ENCODE assay signal across 10 mouse cellular contexts in genomic region chr2:72170546-72170945, GRCm38 (mm10).
DNase-seq lines count a peak whose midpoint lies in the region; ATAC-seq and TF ChIP-seq lines count a peak whose summit lies in the region.
"Had no signal": no experiment of that assay in that cellular context is flagged by ENCODE, and none has a peak within 500 bp of the region (broad histone marks: within the 10 kb centered on the region; RNA-seq: fewer than 3 reads in every experiment).

No protein-coding gene starts in this region.

- no peak for TF ChIP-seq CTCF in liver, postnatal 0 days (IDR thresholded peaks at IDR 0.05; ENCODE audit: low read depth)

- no peaks in the 10 kb centered on the region for H3K36me3 ChIP-seq in liver, postnatal 0 days (replicated peaks; ENCODE audit: insufficient read depth, low read length)
- no peaks in the 10 kb centered on the region for H3K36me3 ChIP-seq in kidney, embryonic 16.5 days (ENCODE audit: insufficient read depth, low read length)
- H3K36me3 ChIP-seq: neural tube, embryonic 13.5 days had no signal

- H3K9ac ChIP-seq in liver, postnatal 0 days (replicated peaks), result no peak overlapping the region
- H3K9ac ChIP-seq in kidney, embryonic 16.5 days (replicated peaks; ENCODE audit: low read length), result no peak overlapping the region
- H3K9ac ChIP-seq: neural tube, embryonic 13.5 days had no signal

- no peak for TF ChIP-seq EP300 in liver, postnatal 0 days (IDR thresholded peaks at IDR 0.05; ENCODE audit: low read depth)

- no peaks in the 10 kb centered on the region for H3K27me3 ChIP-seq in liver, postnatal 0 days (ENCODE audit: insufficient read depth, low read length)
- H3K27me3 ChIP-seq in kidney, embryonic 16.5 days (ENCODE audit: insufficient read depth, low read length), result no peaks in the 10 kb centered on the region
- H3K27me3 ChIP-seq: neural tube, embryonic 13.5 days had no signal

- ATAC-seq in activated CD4-positive, CD25-positive, alpha-beta regulatory T cell, adult 4 months, result peak; percentile 96
- ATAC-seq in liver, postnatal 0 days, result no peak
- ATAC-seq in neutrophil, adult 5-6 weeks (ENCODE audit: extremely low read depth, insufficient number of reproducible peaks, low FRiP score, poor library complexity, severe bottlenecking), result peak; percentile 85
- ATAC-seq in kidney, embryonic 16.5 days (ENCODE audit: low FRiP score, low TSS enrichment), result no peak
- ATAC-seq: intestine, postnatal 0 days had no signal

- H3K4me2 ChIP-seq in liver, postnatal 0 days (ENCODE audit: low read depth, low read length), result peak overlapping the region; percentile 15; the same call in 1 of the 2 replicates
- H3K4me2 ChIP-seq in kidney, embryonic 16.5 days (replicated peaks; ENCODE audit: low read depth, low read length), result no peak overlapping the region
- H3K4me2 ChIP-seq: neural tube, embryonic 13.5 days had no signal

- H3K9me3 ChIP-seq in liver, postnatal 0 days (ENCODE audit: low read length), result no peaks in the 10 kb centered on the region
- no peaks in the 10 kb centered on the region for H3K9me3 ChIP-seq in kidney, embryonic 16.5 days (ENCODE audit: low read length)
- H3K9me3 ChIP-seq: neural tube, embryonic 13.5 days had no signal

- peaks cover 23% of the 10 kb centered on the region for H3K4me1 ChIP-seq in liver, postnatal 0 days (ENCODE audit: insufficient read depth)
- peaks cover 23% of the 10 kb centered on the region for H3K4me1 ChIP-seq in kidney, embryonic 16.5 days (ENCODE audit: insufficient read depth, low read length)

- H3K4me3 ChIP-seq in liver, postnatal 0 days (ENCODE audit: low read depth, low read length), result no peak overlapping the region
- no peak overlapping the region for H3K4me3 ChIP-seq in kidney, embryonic 16.5 days (ENCODE audit: low read length)
- H3K4me3 ChIP-seq: neural tube, embryonic 13.5 days had no signal

- 0 out of 2 replicates have a peak overlapping the region, but pooled peaks have one; percentile 35 for H3K27ac ChIP-seq in liver, postnatal 0 days (ENCODE audit: low read depth)
- no peak overlapping the region for H3K27ac ChIP-seq in kidney, embryonic 16.5 days (ENCODE audit: low read length)
- H3K27ac ChIP-seq: neural tube, embryonic 13.5 days had no signal

- DNase-seq in 416B (ENCODE audit: low read depth), result peak; percentile 99
- peak; percentile 60 for DNase-seq in liver, postnatal 0 days
- no peak for DNase-seq in layer of hippocampus, adult 18-20 months (ENCODE audit: low spot score in 2 of 2)
- DNase-seq in kidney, adult 9 months, result no peak
- no peak for DNase-seq in adrenal gland, adult 8-10 months

- 26% methylated on average over 8 of the region's 8 CpGs for WGBS in liver, postnatal 0 days (ENCODE audit: insufficient replicate concordance)
- 58% methylated on average over 8 of the region's 8 CpGs for WGBS in kidney, embryonic 16.5 days

Comparison
In these comparisons a context has a peak if more than half of its experiments do, and no peak if none do; other contexts are left out.
1. DNase-seq: peak in 416B (single experiment) and liver, postnatal 0 days (single experiment); none in layer of hippocampus, adult 18-20 months (0 of 2), kidney, adult 9 months (single experiment) and adrenal gland, adult 8-10 months (single experiment).
2. ATAC-seq: peak in activated CD4-positive, CD25-positive, alpha-beta regulatory T cell, adult 4 months (single experiment) and neutrophil, adult 5-6 weeks (single experiment); none in liver, postnatal 0 days (single experiment) and kidney, embryonic 16.5 days (single experiment).